Mouse (Mus musculus): ENCODE data around the gene Slc10a1. TPM values are rescaled to one million over a fixed set of nuclear protein-coding genes. Genes with fewer than 3 reads are reported as not detected.

Slc10a1 gene
- polyA plus RNA-seq, 1 experiment from 2014 or later = 0.58 TPM

- Histone ChIP-seq H3K27me3 (replicated peaks; ENCODE audit: control insufficient read depth, insufficient read depth, low read length) (peaks cover 11% of the 10 kb centered on the region), H3K36me3 (ENCODE audit: control insufficient read depth, insufficient read depth) (no peaks in the 10 kb centered on the region), H3K4me2 (ENCODE audit: low read length) (no peak overlapping the region), H3K4me3 (replicated peaks; ENCODE audit: low read length) (no peak overlapping the region), H3K27ac (ENCODE audit: low read length) (no peak overlapping the region), H3K9me3 (ENCODE audit: control insufficient read depth, low read length) (peaks cover 6% of the 10 kb centered on the region; the same call in 1 of the 2 replicates), H3K4me1 (replicated peaks; ENCODE audit: control insufficient read depth, insufficient read depth, low read length) (peaks cover 10% of the 10 kb centered on the region), H3K9ac (replicated peaks; ENCODE audit: low read depth, low read length) (no peak overlapping the region)
- no peak for ATAC-seq
- 90% methylated on average over 4 of the region's 4 CpGs for WGBS
Observed at GRCm38 (mm10) chr12:80995326-80995725, 26.8 kb upstream of the Slc10a1 start.

DNA sequence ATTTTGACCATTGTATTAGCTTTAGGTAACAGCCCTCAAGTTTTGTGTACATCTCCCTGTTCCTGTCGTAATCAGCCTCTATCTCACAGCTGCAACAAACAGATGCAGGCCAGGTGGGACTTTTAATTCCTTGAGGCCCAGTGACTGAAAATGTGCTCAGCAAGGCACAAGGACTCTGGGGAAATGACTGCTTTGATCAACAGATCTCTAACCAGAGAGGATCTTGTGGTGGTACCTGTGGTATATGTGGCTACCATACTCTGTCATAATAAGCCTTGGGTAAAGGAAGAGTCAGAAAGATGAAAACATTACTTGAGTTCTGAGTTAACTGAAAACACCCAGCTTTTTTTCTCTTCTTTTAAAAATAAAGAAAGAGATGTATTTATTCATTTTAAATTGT, 25.3 kb upstream of the Slc10a1 start:
- Histone ChIP-seq H3K27me3 (replicated peaks; ENCODE audit: control insufficient read depth, insufficient read depth, low read length) (0 out of 2 replicates have a peak, but pooled peaks cover under 1% of the 10 kb centered on the region), H3K27ac (ENCODE audit: low read length) (no peak overlapping the region), H3K4me1 (replicated peaks; ENCODE audit: control insufficient read depth, insufficient read depth, low read length) (peaks cover 7% of the 10 kb centered on the region), H3K4me2 (ENCODE audit: low read length) (no peak overlapping the region), H3K4me3 (replicated peaks; ENCODE audit: low read length) (no peak overlapping the region), H3K36me3 (ENCODE audit: control insufficient read depth, insufficient read depth) (no peaks in the 10 kb centered on the region), H3K9me3 (ENCODE audit: control insufficient read depth, low read length) (peaks cover 6% of the 10 kb centered on the region; the same call in 1 of the 2 replicates), H3K9ac (replicated peaks; ENCODE audit: low read depth, low read length) (no peak overlapping the region)
- no peak for ATAC-seq
- WGBS = 73% methylated on average over 1 of the region's 1 CpGs

DNA sequence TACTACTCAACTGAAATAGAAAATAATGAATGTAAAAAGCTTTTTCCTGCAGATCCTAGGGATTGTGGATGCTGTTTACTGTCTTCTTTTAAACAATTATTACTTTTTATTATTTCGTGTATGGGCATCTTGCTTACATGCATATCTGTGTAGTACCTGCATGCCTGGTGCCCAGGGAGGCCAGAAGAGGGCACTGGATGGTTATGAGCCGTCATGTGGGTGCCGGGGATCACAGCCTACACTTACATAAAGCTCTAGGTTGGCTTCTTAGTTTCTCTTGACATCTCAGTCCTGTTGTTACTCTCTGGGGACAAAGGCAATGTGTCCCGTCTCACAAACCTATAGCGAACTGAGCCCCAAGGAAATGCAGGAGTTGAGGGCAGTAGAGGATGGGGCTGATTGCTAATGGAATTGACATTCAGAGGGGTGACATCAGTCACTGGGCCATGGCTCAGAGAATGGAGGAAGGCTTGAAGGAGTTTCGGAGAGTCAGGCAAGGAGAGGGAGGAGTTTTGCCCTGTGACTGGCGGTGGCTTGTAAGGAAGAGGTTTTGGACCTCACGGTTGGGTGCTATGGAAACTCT, 24.1 kb upstream of the Slc10a1 start:
- no peaks in the 10 kb centered on the region for H3K36me3 ChIP-seq (ENCODE audit: control insufficient read depth, insufficient read depth)

DNA sequence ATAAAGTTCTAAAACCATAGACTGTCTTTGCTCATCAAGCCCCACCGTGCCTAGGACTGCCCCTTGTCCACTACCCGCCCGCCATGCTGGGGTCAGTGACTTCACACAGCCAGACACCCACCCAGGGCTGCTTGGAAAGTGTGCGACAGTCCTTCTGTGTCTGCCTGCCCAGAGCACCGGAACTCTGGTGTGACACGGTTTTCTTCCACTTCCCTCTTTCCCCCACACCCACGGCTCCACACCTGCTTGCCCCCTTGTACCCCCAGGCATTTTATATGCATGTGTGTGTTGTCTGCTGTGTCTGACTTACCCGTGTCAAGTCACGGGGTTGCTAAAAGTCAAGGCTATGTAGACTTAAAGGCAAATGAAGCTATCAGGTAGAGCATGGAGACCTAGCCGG, 23.3 kb upstream of the Slc10a1 start:
- no peaks in the 10 kb centered on the region for H3K36me3 ChIP-seq (ENCODE audit: control insufficient read depth, insufficient read depth)
- H3K4me1 ChIP-seq (replicated peaks; ENCODE audit: control insufficient read depth, insufficient read depth, low read length) = peaks cover 3% of the 10 kb centered on the region; the same call in 1 of the 2 replicates
- ATAC-seq = no peak
- no peaks in the 10 kb centered on the region for H3K27me3 ChIP-seq (replicated peaks; ENCODE audit: control insufficient read depth, insufficient read depth, low read length)
- peaks cover 6% of the 10 kb centered on the region; the same call in 1 of the 2 replicates for H3K9me3 ChIP-seq (ENCODE audit: control insufficient read depth, low read length)
- no peak overlapping the region for H3K4me2 ChIP-seq (ENCODE audit: low read length)
- no peak overlapping the region for H3K9ac ChIP-seq (replicated peaks; ENCODE audit: low read depth, low read length)
- no peak overlapping the region for H3K27ac ChIP-seq (ENCODE audit: low read length)
- 85% methylated on average over 10 of the region's 10 CpGs for WGBS
- H3K4me3 ChIP-seq (replicated peaks; ENCODE audit: low read length) = no peak overlapping the region

More for the DNA sequence above, 24.1 kb upstream of the Slc10a1 start:
- peaks cover 3% of the 10 kb centered on the region; the same call in 1 of the 2 replicates for H3K4me1 ChIP-seq (replicated peaks; ENCODE audit: control insufficient read depth, insufficient read depth, low read length)
- no peak overlapping the region for H3K4me2 ChIP-seq (ENCODE audit: low read length)
- H3K9me3 ChIP-seq (ENCODE audit: control insufficient read depth, low read length) = peaks cover 6% of the 10 kb centered on the region; the same call in 1 of the 2 replicates
- WGBS = 83% methylated on average over 8 of the region's 8 CpGs
- H3K4me3 ChIP-seq (replicated peaks; ENCODE audit: low read length) = no peak overlapping the region
- H3K27me3 ChIP-seq (replicated peaks; ENCODE audit: control insufficient read depth, insufficient read depth, low read length) = no peaks in the 10 kb centered on the region
- H3K27ac ChIP-seq (ENCODE audit: low read length) = no peak overlapping the region
- no peak overlapping the region for H3K9ac ChIP-seq (replicated peaks; ENCODE audit: low read depth, low read length)
- ATAC-seq = no peak

- Histone ChIP-seq H3K4me2 (ENCODE audit: low read length) (no peak overlapping the region), H3K9ac (replicated peaks; ENCODE audit: low read depth, low read length) (no peak overlapping the region), H3K27ac (ENCODE audit: low read length) (no peak overlapping the region), H3K9me3 (ENCODE audit: control insufficient read depth, low read length) (peaks cover 5% of the 10 kb centered on the region; the same call in 1 of the 2 replicates), H3K4me1 (replicated peaks; ENCODE audit: control insufficient read depth, insufficient read depth, low read length) (peaks cover 3% of the 10 kb centered on the region; the same call in 1 of the 2 replicates), H3K27me3 (replicated peaks; ENCODE audit: control insufficient read depth, insufficient read depth, low read length) (no peaks in the 10 kb centered on the region), H3K36me3 (ENCODE audit: control insufficient read depth, insufficient read depth) (no peaks in the 10 kb centered on the region), H3K4me3 (replicated peaks; ENCODE audit: low read length) (no peak overlapping the region)
- ATAC-seq = peak; percentile 49
- 18% methylated on average over 13 of the region's 13 CpGs for WGBS
Observed at GRCm38 (mm10) chr12:80990901-80991445, 22.5 kb upstream of the Slc10a1 start.

GRCm38 (mm10) chr12:80988286-80988685, 19.8 kb upstream of the Slc10a1 start:
- Histone ChIP-seq H3K9me3 (ENCODE audit: control insufficient read depth, low read length) (no peaks in the 10 kb centered on the region), H3K27ac (ENCODE audit: low read length) (no peak overlapping the region), H3K4me2 (ENCODE audit: low read length) (no peak overlapping the region), H3K9ac (replicated peaks; ENCODE audit: low read depth, low read length) (no peak overlapping the region), H3K4me1 (replicated peaks; ENCODE audit: control insufficient read depth, insufficient read depth, low read length) (peaks cover 3% of the 10 kb centered on the region; the same call in 1 of the 2 replicates), H3K4me3 (replicated peaks; ENCODE audit: low read length) (no peak overlapping the region), H3K36me3 (ENCODE audit: control insufficient read depth, insufficient read depth) (no peaks in the 10 kb centered on the region), H3K27me3 (replicated peaks; ENCODE audit: control insufficient read depth, insufficient read depth, low read length) (no peaks in the 10 kb centered on the region)
- ATAC-seq = no peak
- WGBS = 84% methylated on average over 3 of the region's 3 CpGs

DNA sequence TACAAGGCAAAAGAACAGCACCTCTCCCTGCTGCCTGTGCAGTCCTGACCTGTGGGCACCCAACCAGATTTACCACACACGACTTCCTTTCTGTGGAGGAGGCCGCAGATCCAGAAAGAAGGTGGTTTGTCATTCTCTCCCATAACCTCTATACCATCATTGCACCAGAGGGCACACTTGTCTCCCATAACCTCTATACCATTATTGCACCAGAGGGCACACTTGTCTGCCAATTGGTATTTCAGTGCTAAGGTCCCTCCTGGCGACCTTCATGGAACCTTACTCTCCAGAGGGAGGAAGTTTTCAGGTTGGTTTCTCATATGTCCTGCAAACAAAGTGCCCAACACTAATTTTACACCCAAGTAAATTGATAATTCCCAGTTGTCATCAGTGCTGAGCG, 18.1 kb upstream of the Slc10a1 start:
- Histone ChIP-seq H3K4me2 (ENCODE audit: low read length) (no peak overlapping the region), H3K27ac (ENCODE audit: low read length) (no peak overlapping the region), H3K9ac (replicated peaks; ENCODE audit: low read depth, low read length) (no peak overlapping the region), H3K4me1 (replicated peaks; ENCODE audit: control insufficient read depth, insufficient read depth, low read length) (peaks cover 3% of the 10 kb centered on the region; the same call in 1 of the 2 replicates), H3K27me3 (replicated peaks; ENCODE audit: control insufficient read depth, insufficient read depth, low read length) (no peaks in the 10 kb centered on the region), H3K4me3 (replicated peaks; ENCODE audit: low read length) (no peak overlapping the region), H3K36me3 (ENCODE audit: control insufficient read depth, insufficient read depth) (no peaks in the 10 kb centered on the region), H3K9me3 (ENCODE audit: control insufficient read depth, low read length) (no peaks in the 10 kb centered on the region)
- no peak for ATAC-seq
- WGBS = 83% methylated on average over 4 of the region's 4 CpGs

DNA sequence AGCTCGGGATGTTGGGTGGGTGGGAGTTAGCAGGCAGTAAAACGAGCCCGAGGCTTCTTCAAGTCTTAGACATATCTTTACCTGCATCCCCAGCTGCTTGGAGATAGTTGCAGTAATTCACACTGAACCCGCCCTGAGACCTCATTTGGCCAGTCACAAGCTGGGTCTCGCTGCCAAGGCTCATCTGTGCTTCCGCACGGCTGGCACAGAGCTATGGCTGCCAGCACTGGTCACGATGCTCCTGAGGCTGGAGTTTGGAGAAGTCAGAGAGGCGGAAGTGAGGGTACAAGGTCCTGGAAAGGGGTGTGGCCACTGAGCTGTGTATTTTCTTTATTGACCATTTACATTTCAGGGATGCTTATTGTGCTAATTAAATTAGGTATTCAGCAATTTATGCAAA, 15.2 kb upstream of the Slc10a1 start:
- no peak overlapping the region for H3K4me2 ChIP-seq (ENCODE audit: low read length)
- ATAC-seq = no peak
- no peaks in the 10 kb centered on the region for H3K9me3 ChIP-seq (ENCODE audit: control insufficient read depth, low read length)
- no peaks in the 10 kb centered on the region for H3K27me3 ChIP-seq (replicated peaks; ENCODE audit: control insufficient read depth, insufficient read depth, low read length)
- no peak overlapping the region for H3K9ac ChIP-seq (replicated peaks; ENCODE audit: low read depth, low read length)
- no peaks in the 10 kb centered on the region for H3K36me3 ChIP-seq (ENCODE audit: control insufficient read depth, insufficient read depth)
- H3K27ac ChIP-seq (ENCODE audit: low read length) = no peak overlapping the region
- H3K4me3 ChIP-seq (replicated peaks; ENCODE audit: low read length) = no peak overlapping the region
- WGBS = 70% methylated on average over 9 of the region's 9 CpGs
- H3K4me1 ChIP-seq (replicated peaks; ENCODE audit: control insufficient read depth, insufficient read depth, low read length) = no peaks in the 10 kb centered on the region

GRCm38 (mm10) chr12:80982326-80982725, 13.8 kb upstream of the Slc10a1 start:
- no peak overlapping the region for H3K4me3 ChIP-seq (replicated peaks; ENCODE audit: low read length)
- H3K9ac ChIP-seq (replicated peaks; ENCODE audit: low read depth, low read length) = no peak overlapping the region
- H3K36me3 ChIP-seq (ENCODE audit: control insufficient read depth, insufficient read depth) = no peaks in the 10 kb centered on the region
- H3K4me2 ChIP-seq (ENCODE audit: low read length) = no peak overlapping the region
- WGBS = 0% methylated on average over 7 of the region's 7 CpGs
- no peak for ATAC-seq
- H3K9me3 ChIP-seq (ENCODE audit: control insufficient read depth, low read length) = no peaks in the 10 kb centered on the region
- no peak overlapping the region for H3K27ac ChIP-seq (ENCODE audit: low read length)
- H3K27me3 ChIP-seq (replicated peaks; ENCODE audit: control insufficient read depth, insufficient read depth, low read length) = no peaks in the 10 kb centered on the region
- H3K4me1 ChIP-seq (replicated peaks; ENCODE audit: control insufficient read depth, insufficient read depth, low read length) = no peaks in the 10 kb centered on the region
